Mouse (Mus musculus): ENCODE results near the gene Sh3rf1. TPM values are rescaled to one million over a fixed set of nuclear protein-coding genes. Genes with fewer than 3 reads are reported as not detected.

Sh3rf1 gene
- polyA plus RNA-seq, 1 experiment from 2014 or later: 24.0 TPM

DNA sequence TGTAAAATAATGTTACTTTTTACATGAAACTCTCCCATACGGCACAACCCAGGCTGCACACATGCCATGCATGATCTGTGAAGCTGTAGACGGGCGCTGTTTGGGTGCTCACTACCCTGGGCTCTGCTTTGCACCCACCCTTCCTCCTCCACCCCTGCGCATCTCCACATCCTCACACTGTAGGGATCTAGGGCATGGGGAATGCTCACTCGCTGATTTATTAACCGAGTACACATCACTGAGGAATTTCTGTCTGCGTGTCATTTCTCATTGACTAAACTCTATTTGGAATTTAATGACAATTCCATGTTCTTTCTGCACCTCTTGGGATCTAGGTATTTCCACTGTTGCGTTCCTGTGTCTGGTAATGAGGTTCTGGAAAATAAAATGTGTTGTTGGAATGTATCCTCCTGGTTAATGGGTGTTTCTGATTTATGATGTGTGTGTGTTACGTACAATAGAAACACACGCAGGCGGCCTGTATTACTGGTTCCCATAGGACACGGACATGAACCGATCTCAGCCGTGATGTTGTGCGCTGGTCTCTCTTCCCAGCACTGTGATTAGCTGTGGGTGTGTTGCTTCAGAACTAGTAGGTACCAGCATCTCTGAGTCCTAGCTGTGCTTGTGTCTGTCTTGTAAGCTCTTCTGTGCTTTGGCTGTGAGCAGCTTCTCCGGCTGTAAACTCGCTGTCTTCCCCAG lies 116.8 kb downstream of the Sh3rf1 start:
- Histone ChIP-seq H3K9me3 (ENCODE audit: control insufficient read depth, low read length) (no peaks in the 10 kb centered on the region), H3K9ac (replicated peaks; ENCODE audit: low read depth, low read length) (0 out of 2 replicates have a peak overlapping the region, but pooled peaks have one; percentile 7), H3K4me3 (ENCODE audit: low read depth, low read length) (no peak overlapping the region), H3K4me1 (ENCODE audit: control insufficient read depth, insufficient read depth, low read length) (peaks cover 11% of the 10 kb centered on the region), H3K4me2 (ENCODE audit: low read depth, low read length) (peak overlapping the region; percentile 33; the same call in 1 of the 2 replicates), H3K27ac (ENCODE audit: low read depth, low read length) (peak overlapping the region; percentile 55; the same call in 1 of the 2 replicates), H3K27me3 (ENCODE audit: control insufficient read depth, insufficient read depth, low read length) (no peaks in the 10 kb centered on the region), H3K36me3 (ENCODE audit: control insufficient read depth, insufficient read depth, low read length) (no peaks in the 10 kb centered on the region)
- 40% methylated on average over 17 of the region's 17 CpGs for WGBS
- peak; percentile 79 for ATAC-seq (ENCODE audit: low read depth)

DNA sequence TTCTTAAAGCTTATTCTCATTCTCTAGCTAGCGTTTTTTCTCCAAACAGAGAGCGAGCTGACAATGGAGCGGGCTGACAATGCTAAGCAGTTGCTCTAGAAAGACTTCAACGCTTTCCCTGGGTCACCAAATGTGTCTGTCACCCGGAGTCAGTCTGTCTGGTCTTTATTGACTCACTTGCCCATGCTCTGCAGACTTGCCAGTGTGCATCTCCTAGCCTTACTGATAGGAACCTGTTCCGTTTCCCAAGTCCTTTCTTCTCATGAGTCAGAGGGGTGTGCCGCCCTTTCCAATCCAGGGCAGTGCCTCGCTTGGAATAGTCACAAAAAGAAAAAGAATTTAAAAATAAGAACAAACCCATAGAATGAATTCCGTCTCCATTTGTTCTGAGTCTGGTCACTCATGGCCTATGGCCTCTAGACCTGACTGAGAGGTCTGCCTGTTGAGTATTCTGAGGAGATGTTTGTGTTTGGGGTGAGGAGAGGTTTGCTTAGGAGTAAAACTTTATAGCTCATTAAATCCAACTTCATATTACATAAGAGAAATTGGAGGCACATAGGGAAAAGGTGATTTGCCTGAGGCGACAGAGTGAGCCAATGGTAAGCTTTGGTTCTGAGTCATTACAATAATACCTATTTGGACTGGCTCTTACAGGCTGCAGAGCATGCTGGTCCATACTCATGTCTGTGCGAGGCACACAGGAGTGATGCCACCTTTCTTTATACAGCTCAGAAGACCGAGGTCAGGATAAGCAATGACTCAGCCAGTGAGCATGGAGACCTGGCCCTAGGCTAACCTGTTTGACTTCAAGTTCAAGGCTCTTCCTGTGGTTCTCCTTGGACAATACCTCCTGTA lies 118.1 kb downstream of the Sh3rf1 start:
- no peak overlapping the region for H3K4me2 ChIP-seq (ENCODE audit: low read depth, low read length)
- H3K4me1 ChIP-seq (ENCODE audit: control insufficient read depth, insufficient read depth, low read length): peaks cover 11% of the 10 kb centered on the region
- no peaks in the 10 kb centered on the region for H3K9me3 ChIP-seq (ENCODE audit: control insufficient read depth, low read length)
- no peaks in the 10 kb centered on the region for H3K36me3 ChIP-seq (ENCODE audit: control insufficient read depth, insufficient read depth, low read length)
- ATAC-seq (ENCODE audit: low read depth): 0 out of 2 replicates have a peak, but pooled peaks have one; percentile 10
- no peak overlapping the region for H3K4me3 ChIP-seq (ENCODE audit: low read depth, low read length)
- no peak overlapping the region for H3K27ac ChIP-seq (ENCODE audit: low read depth, low read length)
- 72% methylated on average over 12 of the region's 12 CpGs for WGBS
- H3K9ac ChIP-seq (replicated peaks; ENCODE audit: low read depth, low read length): no peak overlapping the region
- H3K27me3 ChIP-seq (ENCODE audit: control insufficient read depth, insufficient read depth, low read length): no peaks in the 10 kb centered on the region

DNA sequence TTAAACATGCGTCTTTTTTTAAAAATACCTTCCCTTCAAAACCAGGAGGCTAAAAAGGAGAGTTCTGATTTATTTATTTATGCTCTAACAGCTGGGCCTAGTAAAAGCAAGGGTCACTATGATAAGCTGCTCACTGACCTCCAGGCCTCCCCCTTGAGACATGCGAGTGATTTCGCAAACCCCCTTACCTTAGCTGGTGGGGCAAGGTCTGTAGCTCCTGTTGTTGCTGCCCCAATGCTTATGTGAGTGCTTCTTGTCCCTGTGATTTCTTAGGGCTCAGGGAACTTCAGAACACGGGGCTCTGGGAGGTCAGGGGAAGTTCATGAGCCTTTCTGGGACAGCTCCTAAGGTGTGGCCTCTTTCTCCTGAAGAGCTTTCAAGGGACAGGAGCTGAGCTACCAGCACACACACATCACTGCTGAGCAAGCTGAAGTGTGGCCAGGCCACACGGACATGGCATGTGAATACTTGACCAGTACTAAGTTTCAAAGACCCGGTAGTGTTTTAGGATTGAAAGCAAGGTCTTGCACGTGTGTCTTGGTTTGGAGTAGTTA lies 118.9 kb downstream of the Sh3rf1 start:
- no peak for ATAC-seq (ENCODE audit: low read depth)
- Histone ChIP-seq H3K4me2 (ENCODE audit: low read depth, low read length) (no peak overlapping the region), H3K4me1 (ENCODE audit: control insufficient read depth, insufficient read depth, low read length) (peaks cover 11% of the 10 kb centered on the region), H3K27ac (ENCODE audit: low read depth, low read length) (no peak overlapping the region), H3K27me3 (ENCODE audit: control insufficient read depth, insufficient read depth, low read length) (no peaks in the 10 kb centered on the region), H3K36me3 (ENCODE audit: control insufficient read depth, insufficient read depth, low read length) (no peaks in the 10 kb centered on the region), H3K9ac (replicated peaks; ENCODE audit: low read depth, low read length) (no peak overlapping the region), H3K9me3 (ENCODE audit: control insufficient read depth, low read length) (no peaks in the 10 kb centered on the region), H3K4me3 (ENCODE audit: low read depth, low read length) (no peak overlapping the region)
- WGBS: 72% methylated on average over 7 of the region's 7 CpGs

DNA sequence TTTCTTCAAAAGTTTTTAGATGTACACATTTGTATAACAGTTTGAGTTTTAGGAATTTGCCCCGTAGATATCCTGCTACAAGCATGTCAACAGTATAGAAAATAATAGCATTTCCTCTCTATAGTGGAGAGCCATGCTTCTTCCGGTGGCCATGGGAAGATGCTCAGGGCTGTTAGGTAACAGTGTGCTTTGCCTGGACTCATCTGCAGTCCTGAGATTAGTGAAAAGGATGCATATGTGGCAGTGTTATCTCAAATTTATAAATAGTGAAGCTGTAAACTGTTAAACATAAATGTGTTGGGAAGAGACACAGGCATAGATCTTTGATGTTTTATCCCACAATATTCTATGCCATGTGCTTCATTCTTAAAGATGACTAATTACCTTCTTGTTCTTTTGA lies 120.8 kb downstream of the Sh3rf1 start:
- no peak overlapping the region for H3K9ac ChIP-seq (replicated peaks; ENCODE audit: low read depth, low read length)
- H3K9me3 ChIP-seq (ENCODE audit: control insufficient read depth, low read length): no peaks in the 10 kb centered on the region
- H3K27me3 ChIP-seq (ENCODE audit: control insufficient read depth, insufficient read depth, low read length): no peaks in the 10 kb centered on the region
- no peak overlapping the region for H3K4me3 ChIP-seq (ENCODE audit: low read depth, low read length)
- 96% methylated on average over 2 of the region's 2 CpGs for WGBS
- no peak overlapping the region for H3K27ac ChIP-seq (ENCODE audit: low read depth, low read length)
- H3K36me3 ChIP-seq (ENCODE audit: control insufficient read depth, insufficient read depth, low read length): no peaks in the 10 kb centered on the region
- peaks cover 16% of the 10 kb centered on the region for H3K4me1 ChIP-seq (ENCODE audit: control insufficient read depth, insufficient read depth, low read length)
- no peak for ATAC-seq (ENCODE audit: low read depth)
- no peak overlapping the region for H3K4me2 ChIP-seq (ENCODE audit: low read depth, low read length)

DNA sequence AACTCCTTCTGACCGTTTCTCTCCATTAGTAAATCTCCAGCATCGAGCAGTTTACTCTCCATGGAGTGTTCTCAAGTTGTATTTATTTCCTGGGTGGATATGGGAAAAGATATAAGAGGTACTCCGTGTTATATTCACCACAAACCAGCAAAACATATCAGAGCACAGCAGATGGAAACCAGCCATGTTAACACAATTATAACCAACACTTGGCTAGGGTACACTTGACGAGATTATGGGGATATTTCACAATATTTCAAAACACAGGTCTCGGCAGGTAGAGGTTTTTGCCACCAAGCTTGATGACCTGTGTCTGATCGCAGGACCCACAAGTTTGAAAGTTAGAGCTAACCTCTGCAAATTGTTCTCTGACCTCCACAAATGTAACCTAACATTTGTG lies 123.3 kb downstream of the Sh3rf1 start:
- H3K36me3 ChIP-seq (ENCODE audit: control insufficient read depth, insufficient read depth, low read length): no peaks in the 10 kb centered on the region
- no peaks in the 10 kb centered on the region for H3K27me3 ChIP-seq (ENCODE audit: control insufficient read depth, insufficient read depth, low read length)
- no peak for ATAC-seq (ENCODE audit: low read depth)
- H3K9ac ChIP-seq (replicated peaks; ENCODE audit: low read depth, low read length): no peak overlapping the region
- no peaks in the 10 kb centered on the region for H3K9me3 ChIP-seq (ENCODE audit: control insufficient read depth, low read length)
- no peak overlapping the region for H3K27ac ChIP-seq (ENCODE audit: low read depth, low read length)
- peaks cover 5% of the 10 kb centered on the region; the same call in 1 of the 2 replicates for H3K4me1 ChIP-seq (ENCODE audit: control insufficient read depth, insufficient read depth, low read length)
- H3K4me3 ChIP-seq (ENCODE audit: low read depth, low read length): no peak overlapping the region
- H3K4me2 ChIP-seq (ENCODE audit: low read depth, low read length): no peak overlapping the region
- WGBS: 96% methylated on average over 6 of the region's 6 CpGs

DNA sequence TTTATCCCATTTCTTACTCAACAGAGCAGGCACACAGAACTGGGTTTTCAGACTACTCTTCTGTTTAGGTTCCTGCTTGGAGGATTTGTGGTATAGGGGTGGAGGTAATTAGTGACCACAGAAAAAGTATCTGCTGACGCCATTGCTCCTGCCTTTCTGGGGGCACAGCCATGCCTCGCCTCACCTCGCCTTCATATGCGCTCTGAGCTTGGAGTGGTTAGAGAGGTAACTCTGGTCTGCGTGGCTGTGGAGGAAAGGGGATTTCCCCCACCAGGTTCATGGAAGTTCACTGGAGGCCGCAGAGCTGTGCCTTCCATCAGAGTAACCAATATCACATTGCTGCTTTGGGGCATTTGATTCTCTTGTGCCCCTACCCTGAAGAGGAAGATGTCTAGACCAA lies 123.9 kb downstream of the Sh3rf1 start:
- Histone ChIP-seq H3K4me2 (ENCODE audit: low read depth, low read length) (no peak overlapping the region), H3K27ac (ENCODE audit: low read depth, low read length) (no peak overlapping the region), H3K4me3 (ENCODE audit: low read depth, low read length) (no peak overlapping the region), H3K9me3 (ENCODE audit: control insufficient read depth, low read length) (no peaks in the 10 kb centered on the region), H3K9ac (replicated peaks; ENCODE audit: low read depth, low read length) (no peak overlapping the region), H3K36me3 (ENCODE audit: control insufficient read depth, insufficient read depth, low read length) (no peaks in the 10 kb centered on the region), H3K4me1 (ENCODE audit: control insufficient read depth, insufficient read depth, low read length) (peaks cover 5% of the 10 kb centered on the region; the same call in 1 of the 2 replicates), H3K27me3 (ENCODE audit: control insufficient read depth, insufficient read depth, low read length) (no peaks in the 10 kb centered on the region)
- ATAC-seq (ENCODE audit: low read depth): no peak
- WGBS: 95% methylated on average over 6 of the region's 6 CpGs

DNA sequence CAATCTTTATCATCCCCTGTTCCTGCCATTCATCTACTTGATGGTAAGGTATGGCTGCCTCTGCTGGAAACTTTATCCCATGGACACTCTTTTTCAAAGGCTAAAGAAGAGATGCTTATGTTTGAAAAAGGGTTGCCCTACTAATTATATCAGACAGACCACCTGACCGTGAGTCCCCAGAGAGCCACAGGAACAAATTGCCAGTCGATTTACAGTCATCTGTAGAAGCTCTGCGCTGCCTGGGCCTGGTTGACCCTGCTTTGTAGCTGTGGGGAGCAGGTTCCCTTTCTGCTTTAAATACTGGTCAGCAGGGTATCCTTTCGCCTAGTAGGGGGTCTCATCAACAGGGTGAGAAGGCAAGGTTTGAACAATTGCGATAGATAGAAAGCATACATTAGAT lies 124.4 kb downstream of the Sh3rf1 start:
- 49% methylated on average over 5 of the region's 5 CpGs for WGBS
- ATAC-seq (ENCODE audit: low read depth): no peak
- Histone ChIP-seq H3K9ac (replicated peaks; ENCODE audit: low read depth, low read length) (no peak overlapping the region), H3K27ac (ENCODE audit: low read depth, low read length) (no peak overlapping the region), H3K27me3 (ENCODE audit: control insufficient read depth, insufficient read depth, low read length) (no peaks in the 10 kb centered on the region), H3K4me3 (ENCODE audit: low read depth, low read length) (no peak overlapping the region), H3K4me1 (ENCODE audit: control insufficient read depth, insufficient read depth, low read length) (peaks cover 5% of the 10 kb centered on the region; the same call in 1 of the 2 replicates), H3K4me2 (ENCODE audit: low read depth, low read length) (no peak overlapping the region), H3K9me3 (ENCODE audit: control insufficient read depth, low read length) (no peaks in the 10 kb centered on the region), H3K36me3 (ENCODE audit: control insufficient read depth, insufficient read depth, low read length) (no peaks in the 10 kb centered on the region)

DNA sequence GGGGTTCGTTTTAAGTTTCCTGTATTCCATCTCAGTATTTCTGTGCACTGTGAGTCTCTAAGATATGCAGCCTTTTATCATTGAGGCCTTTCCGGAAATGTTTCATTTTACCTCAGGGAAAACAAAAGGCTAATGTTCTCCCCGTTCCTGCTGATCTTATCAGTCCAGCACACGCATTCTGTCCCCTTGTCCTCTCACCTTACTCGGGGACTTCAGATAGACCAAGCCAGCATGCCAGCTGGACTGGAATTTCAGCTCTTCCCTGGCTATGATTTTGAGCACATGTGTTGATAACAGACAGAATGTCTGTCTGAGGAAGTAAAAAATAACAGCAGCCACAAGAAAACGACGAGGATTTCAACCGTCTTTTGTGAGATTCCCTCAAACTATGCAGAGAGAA lies 124.8 kb downstream of the Sh3rf1 start:
- Histone ChIP-seq H3K4me1 (ENCODE audit: control insufficient read depth, insufficient read depth, low read length) (peaks cover 5% of the 10 kb centered on the region; the same call in 1 of the 2 replicates), H3K36me3 (ENCODE audit: control insufficient read depth, insufficient read depth, low read length) (no peaks in the 10 kb centered on the region), H3K27me3 (ENCODE audit: control insufficient read depth, insufficient read depth, low read length) (no peaks in the 10 kb centered on the region), H3K4me3 (ENCODE audit: low read depth, low read length) (no peak overlapping the region), H3K9me3 (ENCODE audit: control insufficient read depth, low read length) (no peaks in the 10 kb centered on the region), H3K9ac (replicated peaks; ENCODE audit: low read depth, low read length) (no peak overlapping the region), H3K27ac (ENCODE audit: low read depth, low read length) (no peak overlapping the region), H3K4me2 (ENCODE audit: low read depth, low read length) (no peak overlapping the region)
- 59% methylated on average over 8 of the region's 8 CpGs for WGBS
- ATAC-seq (ENCODE audit: low read depth): no peak

DNA sequence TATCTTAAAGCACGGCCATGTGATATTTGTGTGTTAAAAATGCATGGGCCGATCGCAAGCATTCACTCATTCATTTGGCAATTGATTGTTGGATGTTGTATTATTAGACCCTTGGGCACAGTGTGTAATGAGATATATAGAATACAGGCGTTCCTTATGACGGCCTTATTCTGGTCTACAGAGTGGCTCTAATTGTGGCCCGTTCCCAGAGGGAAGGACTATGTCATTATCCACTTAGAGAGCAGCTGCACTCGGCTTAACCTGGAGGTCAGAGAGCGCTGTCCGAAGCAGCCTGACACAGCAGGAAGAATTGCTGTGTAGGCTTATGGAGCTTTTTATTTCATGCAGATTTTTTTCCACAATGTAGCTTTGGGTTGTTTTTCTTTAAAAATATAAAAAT lies 126.8 kb downstream of the Sh3rf1 start:
- Histone ChIP-seq H3K27me3 (ENCODE audit: control insufficient read depth, insufficient read depth, low read length) (no peaks in the 10 kb centered on the region), H3K9ac (replicated peaks; ENCODE audit: low read depth, low read length) (no peak overlapping the region), H3K4me1 (ENCODE audit: control insufficient read depth, insufficient read depth, low read length) (peaks cover 6% of the 10 kb centered on the region; the same call in 1 of the 2 replicates), H3K27ac (ENCODE audit: low read depth, low read length) (no peak overlapping the region), H3K4me2 (ENCODE audit: low read depth, low read length) (no peak overlapping the region), H3K9me3 (ENCODE audit: control insufficient read depth, low read length) (no peaks in the 10 kb centered on the region), H3K36me3 (ENCODE audit: control insufficient read depth, insufficient read depth, low read length) (no peaks in the 10 kb centered on the region), H3K4me3 (ENCODE audit: low read depth, low read length) (no peak overlapping the region)
- WGBS: 30% methylated on average over 9 of the region's 9 CpGs
- no peak for ATAC-seq (ENCODE audit: low read depth)
